Mouse (Mus musculus): Measurements from ENCODE around the gene Herc3. TPM values are rescaled to one million over a fixed set of nuclear protein-coding genes. Genes with fewer than 3 reads are reported as not detected.

Gene Herc3
- polyA plus RNA-seq, 1 experiment from 2014 or later: 47.1 TPM

DNA sequence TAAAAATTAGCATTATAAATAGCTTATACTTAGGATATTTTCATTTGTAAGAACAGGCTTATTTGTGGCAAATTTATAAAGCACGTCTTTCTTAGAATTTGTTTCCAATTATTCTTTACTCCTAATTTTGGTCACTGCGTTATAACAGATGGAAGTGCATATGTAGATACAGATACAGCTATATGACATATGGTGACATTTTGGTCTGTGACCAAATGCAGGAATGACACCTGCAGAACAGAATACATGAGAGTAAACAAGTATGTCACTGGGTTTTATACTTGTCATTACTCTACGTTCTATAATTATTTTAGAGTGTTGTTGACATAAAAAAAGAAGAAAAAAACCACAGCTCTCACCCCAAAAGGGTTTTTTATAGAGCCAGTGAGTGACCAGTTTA, 67.8 kb downstream of the Herc3 start:
- 91% methylated on average over 3 of the region's 3 CpGs for WGBS
- Histone ChIP-seq H3K4me1 (replicated peaks) (peaks cover 6% of the 10 kb centered on the region), H3K27ac (no peak overlapping the region), H3K9me3 (replicated peaks) (no peaks in the 10 kb centered on the region), H3K4me3 (no peak overlapping the region), H3K9ac (no peak overlapping the region), H3K4me2 (no peak overlapping the region), H3K36me3 (peaks cover 26% of the 10 kb centered on the region), H3K27me3 (no peaks in the 10 kb centered on the region)
- ATAC-seq (replicated peaks; ENCODE audit: insufficient number of reproducible peaks, insufficient read depth, low FRiP score, low read depth): no peak

GRCm38 (mm10) chr6:58900536-58900935, 69.3 kb downstream of the Herc3 start:
- Histone ChIP-seq H3K4me3 (no peak overlapping the region), H3K36me3 (peaks cover 20% of the 10 kb centered on the region)
- 91% methylated on average over 7 of the region's 7 CpGs for WGBS

DNA sequence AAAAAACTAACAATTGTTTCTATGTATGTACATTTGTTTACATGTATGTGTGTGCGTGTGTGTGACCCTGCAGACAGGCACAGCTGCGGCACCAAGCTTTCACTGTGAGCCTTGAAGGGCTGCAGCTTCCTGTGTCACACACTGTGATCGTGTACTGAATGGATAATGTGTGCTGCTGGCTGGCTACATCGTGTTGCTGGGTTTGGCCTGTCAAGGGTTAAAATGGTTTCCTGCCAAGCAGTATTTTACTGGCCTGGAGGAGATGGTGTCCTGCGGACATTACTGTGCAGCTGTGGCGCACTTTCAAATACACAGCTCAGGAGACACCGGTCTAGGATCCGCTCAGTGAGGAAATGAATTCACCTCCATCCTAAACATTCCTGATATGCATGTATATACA, 71.9 kb downstream of the Herc3 start:
- Histone ChIP-seq H3K27ac (no peak overlapping the region), H3K27me3 (no peaks in the 10 kb centered on the region), H3K36me3 (peaks cover 40% of the 10 kb centered on the region), H3K4me3 (no peak overlapping the region), H3K9me3 (replicated peaks) (0 out of 2 replicates have a peak, but pooled peaks cover 10% of the 10 kb centered on the region), H3K4me2 (no peak overlapping the region), H3K9ac (no peak overlapping the region), H3K4me1 (replicated peaks) (0 out of 2 replicates have a peak, but pooled peaks cover 3% of the 10 kb centered on the region)
- WGBS: 45% methylated on average over 8 of the region's 8 CpGs
- no peak for ATAC-seq (replicated peaks; ENCODE audit: insufficient number of reproducible peaks, insufficient read depth, low FRiP score, low read depth)

More at GRCm38 (mm10) chr6:58900536-58900935, 69.3 kb downstream of the Herc3 start:
- H3K4me2 ChIP-seq: no peak overlapping the region
- no peak overlapping the region for H3K9ac ChIP-seq
- H3K9me3 ChIP-seq (replicated peaks): no peaks in the 10 kb centered on the region
- H3K27me3 ChIP-seq: no peaks in the 10 kb centered on the region
- no peak for ATAC-seq (replicated peaks; ENCODE audit: insufficient number of reproducible peaks, insufficient read depth, low FRiP score, low read depth)
- H3K4me1 ChIP-seq (replicated peaks): peaks cover 6% of the 10 kb centered on the region
- no peak overlapping the region for H3K27ac ChIP-seq

DNA sequence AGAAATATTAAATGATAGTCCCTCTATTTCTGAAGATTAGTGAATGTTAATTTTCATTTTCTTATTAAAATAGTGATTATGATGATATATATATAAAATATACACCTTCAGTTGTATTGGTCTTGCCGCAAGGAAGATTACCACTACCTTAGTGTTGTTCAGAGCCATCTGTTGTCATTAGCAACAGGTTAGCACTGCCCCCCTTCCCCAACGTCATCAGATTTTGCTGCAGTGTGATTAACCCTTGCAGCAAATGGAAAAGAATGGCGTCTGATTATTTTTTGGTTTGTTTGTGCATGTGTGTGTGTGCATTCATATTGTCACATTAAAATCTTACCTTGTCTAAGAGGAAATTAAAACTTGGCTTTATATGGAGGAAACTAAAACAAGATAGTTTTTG, 73.3 kb downstream of the Herc3 start:
- Histone ChIP-seq H3K27ac (no peak overlapping the region), H3K36me3 (peaks cover 40% of the 10 kb centered on the region), H3K27me3 (no peaks in the 10 kb centered on the region), H3K4me2 (no peak overlapping the region), H3K9ac (no peak overlapping the region), H3K4me3 (no peak overlapping the region), H3K9me3 (replicated peaks) (0 out of 2 replicates have a peak, but pooled peaks cover 10% of the 10 kb centered on the region), H3K4me1 (replicated peaks) (0 out of 2 replicates have a peak, but pooled peaks cover 3% of the 10 kb centered on the region)
- ATAC-seq (replicated peaks; ENCODE audit: insufficient number of reproducible peaks, insufficient read depth, low FRiP score, low read depth): no peak
- 62% methylated on average over 3 of the region's 3 CpGs for WGBS

DNA sequence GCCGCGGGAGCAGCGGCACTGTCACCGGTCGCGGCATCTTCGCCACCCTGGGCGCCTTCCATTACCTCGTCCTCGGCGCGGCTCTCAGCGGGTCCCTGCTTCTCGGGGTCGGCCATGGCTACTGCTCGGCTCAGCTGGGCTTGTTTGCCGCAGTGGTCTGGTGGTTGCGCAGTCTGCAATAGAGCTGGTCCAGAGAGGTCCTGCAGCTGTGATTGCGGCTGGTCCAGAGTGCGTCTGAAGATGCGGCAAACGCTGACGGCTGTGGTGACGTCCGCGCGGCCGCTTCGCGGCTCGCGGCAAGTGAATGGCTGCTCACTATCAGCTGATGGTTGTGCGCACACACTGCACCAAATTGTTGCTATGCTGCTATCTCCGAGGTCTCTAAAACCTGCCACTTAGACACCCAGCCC, 75.6 kb downstream of the Herc3 start, which contains the start of gene Nap1l5:
Nap1l5 (minus strand) TSS at position 225 of the 410 bp plus-strand sequence.
- no peak within 1 kb of the TSS; the same call in 1 of the 2 replicates for H3K9ac ChIP-seq
- 56% methylated on average over 34 of the region's 34 CpGs for whole genome bisulfite sequencing
- H3K4me3 ChIP-seq: peak within 1 kb of the TSS; percentile 47
- peak within 1 kb of the TSS; percentile 77 for H3K4me2 ChIP-seq
- 0 out of 2 replicates have a peak, but pooled peaks cover 10% of the 10 kb centered on the region for H3K9me3 ChIP-seq (replicated peaks)
- no peaks in the 10 kb centered on the region for H3K27me3 ChIP-seq
- ATAC-seq (replicated peaks; ENCODE audit: insufficient number of reproducible peaks, insufficient read depth, low FRiP score, low read depth): peak; percentile 55; the same call in 1 of the 2 replicates
- no peak within 1 kb of the TSS for H3K27ac ChIP-seq
- 0 out of 2 replicates have a peak, but pooled peaks cover 3% of the 10 kb centered on the region for H3K4me1 ChIP-seq (replicated peaks)
- H3K36me3 ChIP-seq: peaks cover 35% of the 10 kb centered on the region

DNA sequence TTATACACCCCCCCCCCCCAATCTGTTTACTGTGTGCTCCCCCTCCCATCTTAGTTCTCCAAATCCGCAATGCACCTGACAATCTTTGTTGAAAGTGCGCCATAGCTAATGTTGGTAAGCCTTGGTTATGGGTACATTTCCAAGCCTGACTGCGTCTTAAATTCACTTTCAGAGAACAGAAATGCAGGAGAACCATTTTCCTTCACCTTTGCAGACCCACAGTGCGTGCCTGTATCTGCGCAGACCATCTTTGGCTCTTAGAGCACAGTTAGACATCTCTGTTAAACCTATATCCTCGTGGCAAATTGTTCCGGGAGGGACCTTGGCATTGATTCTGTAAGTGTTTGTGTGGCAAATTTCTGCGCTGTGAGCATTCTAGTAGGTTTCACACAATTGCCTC, 76.1 kb downstream of the Herc3 start:
- no peaks in the 10 kb centered on the region for H3K27me3 ChIP-seq
- 0 out of 2 replicates have a peak, but pooled peaks cover 10% of the 10 kb centered on the region for H3K9me3 ChIP-seq (replicated peaks)
- WGBS: 91% methylated on average over 8 of the region's 8 CpGs
- peaks cover 31% of the 10 kb centered on the region for H3K36me3 ChIP-seq
- H3K4me2 ChIP-seq: peak overlapping the region; percentile 77; the same call in 1 of the 2 replicates
- H3K4me3 ChIP-seq: peak overlapping the region; percentile 47; the same call in 1 of the 2 replicates
- H3K4me1 ChIP-seq (replicated peaks): 0 out of 2 replicates have a peak, but pooled peaks cover 3% of the 10 kb centered on the region
- no peak for ATAC-seq (replicated peaks; ENCODE audit: insufficient number of reproducible peaks, insufficient read depth, low FRiP score, low read depth)
- H3K9ac ChIP-seq: no peak overlapping the region
- no peak overlapping the region for H3K27ac ChIP-seq

DNA sequence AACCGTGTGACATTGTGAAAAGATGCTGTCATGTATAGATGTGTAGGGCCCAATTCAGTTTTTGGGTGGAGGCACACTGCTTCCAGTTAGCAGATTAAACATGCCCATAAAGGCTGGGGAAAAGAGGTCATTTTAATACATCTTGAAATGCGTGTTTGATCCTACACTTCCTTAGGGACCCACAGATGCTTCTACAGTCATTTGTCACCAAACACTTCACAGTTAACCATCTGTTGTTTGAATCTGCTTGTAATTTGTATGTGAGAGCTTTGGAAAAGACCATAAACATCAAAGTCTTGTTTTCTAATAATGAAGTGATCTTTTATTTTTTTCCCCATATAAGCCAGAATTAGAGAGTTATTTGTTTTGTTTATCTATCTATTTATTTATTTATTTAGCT, 76.5 kb downstream of the Herc3 start:
- H3K27ac ChIP-seq: no peak overlapping the region
- H3K27me3 ChIP-seq: no peaks in the 10 kb centered on the region
- H3K9ac ChIP-seq: no peak overlapping the region
- no peak overlapping the region for H3K4me3 ChIP-seq
- H3K4me1 ChIP-seq (replicated peaks): 0 out of 2 replicates have a peak, but pooled peaks cover 3% of the 10 kb centered on the region
- WGBS: 90% methylated on average over 2 of the region's 2 CpGs
- H3K4me2 ChIP-seq: no peak overlapping the region
- ATAC-seq (replicated peaks; ENCODE audit: insufficient number of reproducible peaks, insufficient read depth, low FRiP score, low read depth): no peak
- 0 out of 2 replicates have a peak, but pooled peaks cover 10% of the 10 kb centered on the region for H3K9me3 ChIP-seq (replicated peaks)
- H3K36me3 ChIP-seq: peaks cover 31% of the 10 kb centered on the region

- no peak for ATAC-seq (replicated peaks; ENCODE audit: insufficient number of reproducible peaks, insufficient read depth, low FRiP score, low read depth)
- H3K27me3 ChIP-seq: no peaks in the 10 kb centered on the region
- WGBS: 77% methylated on average over 5 of the region's 5 CpGs
Observed at GRCm38 (mm10) chr6:58912842-58913241, 81.6 kb downstream of the Herc3 start.

DNA sequence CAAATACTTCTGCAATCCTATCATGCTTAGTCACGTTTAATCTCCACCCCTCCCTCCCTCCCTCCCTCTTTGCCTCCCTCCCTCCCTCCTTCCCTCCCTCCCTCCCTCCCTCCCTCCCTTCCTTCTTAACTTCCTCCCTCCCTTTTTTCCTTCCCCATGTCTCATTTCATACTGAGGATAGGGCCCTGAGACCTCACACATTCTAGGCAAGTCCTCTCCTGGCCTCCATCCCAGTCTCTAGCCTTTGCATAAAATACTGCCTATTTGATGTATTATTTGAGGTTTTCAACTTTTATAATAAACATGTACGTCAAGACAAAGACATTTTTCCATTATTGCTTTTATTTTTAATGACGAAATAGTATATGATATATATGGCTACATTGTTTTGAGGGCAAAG, 82.3 kb downstream of the Herc3 start:
- Histone ChIP-seq H3K4me1 (replicated peaks) (no peaks in the 10 kb centered on the region), H3K9me3 (replicated peaks) (no peaks in the 10 kb centered on the region), H3K4me3 (no peak overlapping the region), H3K36me3 (peaks cover 7% of the 10 kb centered on the region; the same call in 1 of the 2 replicates), H3K27ac (no peak overlapping the region), H3K27me3 (no peaks in the 10 kb centered on the region), H3K4me2 (no peak overlapping the region), H3K9ac (no peak overlapping the region)
- 67% methylated on average over 3 of the region's 3 CpGs for WGBS
- ATAC-seq (replicated peaks; ENCODE audit: insufficient number of reproducible peaks, insufficient read depth, low FRiP score, low read depth): no peak

More at GRCm38 (mm10) chr6:58912842-58913241, 81.6 kb downstream of the Herc3 start:
- no peaks in the 10 kb centered on the region for H3K9me3 ChIP-seq (replicated peaks)
- peaks cover 10% of the 10 kb centered on the region; the same call in 1 of the 2 replicates for H3K36me3 ChIP-seq
- H3K4me1 ChIP-seq (replicated peaks): no peaks in the 10 kb centered on the region
- H3K9ac ChIP-seq: no peak overlapping the region
- no peak overlapping the region for H3K4me2 ChIP-seq
- no peak overlapping the region for H3K27ac ChIP-seq
- H3K4me3 ChIP-seq: no peak overlapping the region

DNA sequence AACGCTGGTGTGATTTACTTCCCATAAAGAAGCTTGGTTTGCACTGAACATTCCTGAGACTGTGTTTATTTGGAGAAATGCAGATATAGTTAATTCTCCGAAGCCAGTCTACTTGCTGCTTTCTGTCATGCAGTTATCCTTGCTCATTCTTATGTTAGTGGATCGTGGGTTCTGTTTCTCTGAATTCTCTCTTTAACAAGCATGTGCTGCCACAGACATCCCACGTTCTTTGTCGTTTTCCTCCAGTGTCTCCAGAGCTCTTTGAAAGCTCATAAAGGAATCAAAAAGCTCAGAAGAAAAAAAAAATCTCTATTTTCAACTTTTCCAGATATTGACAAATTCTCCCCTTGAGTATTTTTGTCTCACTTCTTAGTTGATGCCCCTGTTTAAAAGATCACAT, 82.7 kb downstream of the Herc3 start:
- H3K27ac ChIP-seq: no peak overlapping the region
- no peak for ATAC-seq (replicated peaks; ENCODE audit: insufficient number of reproducible peaks, insufficient read depth, low FRiP score, low read depth)
- no peak overlapping the region for H3K4me3 ChIP-seq
- H3K4me1 ChIP-seq (replicated peaks): no peaks in the 10 kb centered on the region
- H3K9me3 ChIP-seq (replicated peaks): no peaks in the 10 kb centered on the region
- no peak overlapping the region for H3K9ac ChIP-seq
- H3K36me3 ChIP-seq: peaks cover 12% of the 10 kb centered on the region; the same call in 1 of the 2 replicates
- no peak overlapping the region for H3K4me2 ChIP-seq
- 82% methylated on average over 5 of the region's 5 CpGs for WGBS
- H3K27me3 ChIP-seq: no peaks in the 10 kb centered on the region

DNA sequence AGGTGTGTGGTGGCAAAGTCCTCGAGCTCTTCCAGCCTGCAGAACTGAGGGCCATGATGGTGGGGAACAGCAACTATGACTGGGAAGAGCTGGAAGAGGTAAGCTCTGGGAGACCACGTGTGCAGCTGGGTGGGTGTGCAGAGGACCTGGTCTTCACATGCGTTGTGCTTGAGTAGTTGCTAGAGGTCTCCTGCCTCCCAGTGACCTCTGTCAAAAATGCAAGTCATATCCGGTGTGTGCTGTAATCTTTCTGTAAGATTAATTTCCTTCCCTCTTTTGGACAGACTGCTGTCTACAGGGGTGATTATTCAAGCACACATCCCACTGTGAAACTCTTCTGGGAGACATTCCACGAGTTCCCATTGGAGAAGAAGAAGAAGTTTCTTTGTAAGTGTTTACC, 85.2 kb downstream of the Herc3 start:
- WGBS: 72% methylated on average over 5 of the region's 5 CpGs
- ATAC-seq (replicated peaks; ENCODE audit: insufficient number of reproducible peaks, insufficient read depth, low FRiP score, low read depth): no peak
- Histone ChIP-seq H3K27ac (no peak overlapping the region), H3K4me3 (no peak overlapping the region), H3K36me3 (peaks cover 20% of the 10 kb centered on the region; the same call in 1 of the 2 replicates), H3K4me1 (replicated peaks) (no peaks in the 10 kb centered on the region), H3K9ac (no peak overlapping the region), H3K9me3 (replicated peaks) (no peaks in the 10 kb centered on the region), H3K4me2 (no peak overlapping the region), H3K27me3 (no peaks in the 10 kb centered on the region)

- H3K27ac ChIP-seq: no peak overlapping the region
- H3K4me2 ChIP-seq: no peak overlapping the region
- peaks cover 20% of the 10 kb centered on the region; the same call in 1 of the 2 replicates for H3K36me3 ChIP-seq
- H3K9me3 ChIP-seq (replicated peaks): no peaks in the 10 kb centered on the region
- H3K27me3 ChIP-seq: no peaks in the 10 kb centered on the region
- 0 out of 2 replicates have a peak, but pooled peaks cover 2% of the 10 kb centered on the region for H3K4me1 ChIP-seq (replicated peaks)
- 82% methylated on average over 6 of the region's 6 CpGs for WGBS
- ATAC-seq (replicated peaks; ENCODE audit: insufficient number of reproducible peaks, insufficient read depth, low FRiP score, low read depth): no peak
- no peak overlapping the region for H3K9ac ChIP-seq
- H3K4me3 ChIP-seq: no peak overlapping the region
Observed at GRCm38 (mm10) chr6:58920735-58921134, 89.5 kb downstream of the Herc3 start.

All from heart, embryonic 15.5 days (tissue).